Comparison of ENCODE assay signal across 31 mouse cellular contexts in the genomic region with DNA sequence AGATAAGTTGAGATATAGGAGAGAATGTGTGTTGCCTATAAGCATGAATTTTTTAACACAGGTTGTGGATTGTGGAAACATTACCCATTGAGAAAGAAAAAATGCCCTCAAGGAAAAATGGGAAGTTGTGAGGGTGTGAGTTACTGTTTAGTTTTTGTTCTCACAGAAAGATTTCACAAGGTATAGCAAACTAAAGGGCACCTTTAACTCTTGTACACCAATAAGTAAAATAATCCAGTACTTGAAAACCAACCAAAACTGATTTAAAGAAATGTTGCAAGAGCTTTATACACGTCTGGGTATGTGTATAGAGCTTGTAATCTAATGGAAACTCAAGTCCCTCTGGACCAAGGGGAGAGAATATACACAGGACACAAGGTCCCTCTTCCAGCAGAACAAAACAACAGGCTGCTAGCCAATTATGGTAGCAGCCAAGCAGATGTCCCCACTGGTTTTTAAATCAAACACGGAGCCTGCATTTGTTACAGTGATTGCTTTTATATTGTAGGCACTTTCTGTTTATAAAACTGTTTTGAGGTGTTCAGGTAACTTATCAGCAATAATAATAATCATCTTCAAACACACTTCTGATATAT. TPM values are rescaled to one million over a fixed set of nuclear protein-coding genes. Genes with fewer than 3 reads are reported as not detected.
A peak's percentile ranks its signal among the peaks of the same experiment; 100 is the strongest.
DNase-seq lines count a peak whose midpoint lies in the region; ATAC-seq lines count a peak whose summit lies in the region.
"Had no signal": no experiment of that assay in that cellular context is flagged by ENCODE, and none has a peak within 500 bp of the region (broad histone marks: within the 10 kb centered on the region; RNA-seq: fewer than 3 reads in every experiment).

No protein-coding gene starts in this region.

- H3K36me3 ChIP-seq in heart, embryonic 12.5 days: no peaks in the 10 kb centered on the region
- H3K36me3 ChIP-seq: embryonic facial prominence, embryonic 10.5 days; heart, embryonic 15.5 days; hindbrain, embryonic 13.5 days; kidney, embryonic 15.5 days; limb, embryonic 15.5 days; liver, embryonic 15.5 days; lung, embryonic 15.5 days; midbrain, embryonic 15.5 days; neural tube, embryonic 13.5 days; stomach, embryonic 15.5 days had no signal

- intact Hi-C loops in heart, postnatal 10 days (cut with DNase I): loop anchor here (5.0 kb wide), 1 partner anchor 109 kb away; no protein-coding TSS in a partner anchor

- peaks cover 2% of the 10 kb centered on the region; the same call in 1 of the 2 replicates for H3K4me1 ChIP-seq in heart, embryonic 12.5 days (replicated peaks)
- H3K4me1 ChIP-seq: embryonic facial prominence, embryonic 10.5 days; heart, embryonic 15.5 days; hindbrain, embryonic 13.5 days; limb, embryonic 15.5 days; liver, embryonic 15.5 days; midbrain, embryonic 15.5 days; neural tube, embryonic 13.5 days; stomach, embryonic 15.5 days had no signal

- no peak overlapping the region for H3K4me3 ChIP-seq in heart, embryonic 12.5 days
- H3K4me3 ChIP-seq: embryonic facial prominence, embryonic 10.5 days; heart, embryonic 15.5 days; hindbrain, embryonic 13.5 days; kidney, embryonic 15.5 days; limb, embryonic 15.5 days; liver, embryonic 15.5 days; lung, embryonic 15.5 days; midbrain, embryonic 15.5 days; myocyte; neural tube, embryonic 13.5 days; stomach, embryonic 15.5 days had no signal

- WGBS in heart, embryonic 12.5 days: 65% methylated on average over 2 of the region's 2 CpGs

- H3K27ac ChIP-seq in heart, embryonic 12.5 days (ENCODE audit: poor library complexity, severe bottlenecking): no peak overlapping the region
- H3K27ac ChIP-seq: embryonic facial prominence, embryonic 10.5 days; heart, embryonic 15.5 days; hindbrain, embryonic 13.5 days; kidney, embryonic 15.5 days; limb, embryonic 15.5 days; liver, embryonic 15.5 days; lung, embryonic 15.5 days; macrophage; midbrain, embryonic 15.5 days; neural tube, embryonic 13.5 days; stomach, embryonic 15.5 days had no signal

- no peak overlapping the region for H3K4me2 ChIP-seq in heart, embryonic 12.5 days
- H3K4me2 ChIP-seq: heart, embryonic 15.5 days; hindbrain, embryonic 13.5 days; kidney, embryonic 15.5 days; limb, embryonic 15.5 days; liver, embryonic 15.5 days; lung, embryonic 15.5 days; midbrain, embryonic 15.5 days; neural tube, embryonic 13.5 days; stomach, embryonic 15.5 days had no signal

- H3K9me3 ChIP-seq in heart, embryonic 12.5 days (replicated peaks): no peaks in the 10 kb centered on the region
- H3K9me3 ChIP-seq: embryonic facial prominence, embryonic 10.5 days; heart, embryonic 15.5 days; hindbrain, embryonic 13.5 days; kidney, embryonic 15.5 days; limb, embryonic 15.5 days; liver, embryonic 15.5 days; lung, embryonic 15.5 days; midbrain, embryonic 15.5 days; neural tube, embryonic 13.5 days; stomach, embryonic 15.5 days had no signal

- no peak for ATAC-seq in heart, embryonic 12.5 days (ENCODE audit: insufficient number of reproducible peaks, low FRiP score)
- no peak for ATAC-seq in frontal cortex, adult (ENCODE audit: low TSS enrichment)
- ATAC-seq: forebrain, postnatal 0 days; midbrain, embryonic 15.5 days had no signal

- H3K27me3 ChIP-seq in heart, embryonic 12.5 days (replicated peaks): no peaks in the 10 kb centered on the region
- H3K27me3 ChIP-seq: heart, embryonic 15.5 days; hindbrain, embryonic 13.5 days; kidney, embryonic 15.5 days; limb, embryonic 15.5 days; liver, embryonic 15.5 days; lung, embryonic 15.5 days; midbrain, embryonic 15.5 days; neural tube, embryonic 13.5 days; stomach, embryonic 15.5 days had no signal

- DNase-seq in gastrocnemius, adult 18-20 months (ENCODE audit: low spot score): peak; percentile 16
- no peak for DNase-seq in gastrocnemius, postnatal 10 days
- peak; percentile 80 for DNase-seq in heart, adult 8-10 months (ENCODE audit: low spot score)
- DNase-seq in heart, postnatal 10 days: peak; percentile 48 to 50
- DNase-seq in urinary bladder, postnatal 36 days (ENCODE audit: low spot score in 2 of 2): no peak
- DNase-seq in right cerebral cortex, postnatal 25 days: no peak
- DNase-seq: adrenal gland, postnatal 36 days; cerebellum, adult 11-12 months; cerebellum, postnatal 10 days; forebrain, postnatal 0 days; kidney, adult 11 months; kidney, postnatal 4 days; layer of hippocampus, adult 9-11 months; left cerebral cortex, postnatal 4 days; retina, postnatal 1 day; right cerebral cortex, postnatal 4 days; thymus, postnatal 36 days had no signal

- H3K9ac ChIP-seq in heart, embryonic 12.5 days: no peak overlapping the region
- H3K9ac ChIP-seq: forebrain, postnatal 0 days; heart, embryonic 15.5 days; hindbrain, embryonic 13.5 days; kidney, embryonic 15.5 days; limb, embryonic 15.5 days; liver, embryonic 15.5 days; lung, embryonic 15.5 days; midbrain, embryonic 15.5 days; neural tube, embryonic 13.5 days; stomach, embryonic 15.5 days had no signal

RNA-seq across cellular contexts. Expression of gene Cd36, which starts 5.1 kb away (rescaled TPM):
- total RNA-seq in gastrocnemius, adult 18-20 months (2021): 100 to 1,000 TPM; 250 to 344 TPM
- 100 to 1,000 TPM; 305 to 344 TPM for total RNA-seq in gastrocnemius, postnatal 10 days (2021)
- 1,000 to 10,000 TPM; 1,805 to 2,010 (median 1,953) TPM for total RNA-seq in heart, adult 8-10 months (2022)
- polyA plus RNA-seq in heart, embryonic 12.5 days (2016; fragmentation: Nextera tagmentation; extraction: Ambion mirVana): 57.4 and 59.2 TPM in 2 replicates
- total RNA-seq in heart, postnatal 10 days (2021): 1,000 to 10,000 TPM; 1,557 to 1,665 TPM

Comparison
In these comparisons a context has a peak if more than half of its experiments do, and no peak if none do; other contexts are left out.
1. DNase-seq: peak in gastrocnemius, adult 18-20 months (single experiment), heart, adult 8-10 months (single experiment) and heart, postnatal 10 days (2 of 2); none in gastrocnemius, postnatal 10 days (single experiment), urinary bladder, postnatal 36 days (0 of 2) and right cerebral cortex, postnatal 25 days (single experiment).
2. RNA of gene Cd36, which starts 5.1 kb away (total RNA-seq): 1,805 to 2,010 TPM in heart, adult 8-10 months and 1,557 to 1,665 TPM in heart, postnatal 10 days; 250 to 344 TPM in gastrocnemius, adult 18-20 months and 305 to 344 TPM in gastrocnemius, postnatal 10 days; every median in the first group is over 4 times any median in the second.